Mouse (Mus musculus) heart, adult 2 months (tissue): ENCODE data around the gene Slc11a1.
A peak's percentile ranks its signal among the peaks of the same experiment; 100 is the strongest.

Experiments used
- CTCF ChIP-seq: fragments of 200-600 bp; IDR thresholded peaks from 2 replicates; pipeline ENCODE4 v1.8.1; 2022; ENCODE audit warnings: antibody characterized with exemption, mild to moderate bottlenecking, moderate library complexity
- EP300 ChIP-seq: fragments of 200-500 bp; IDR thresholded peaks from 2 replicates; pipeline ENCODE4 v1.6.1; 2011; ENCODE audit warnings: low read depth, low read length, control low read depth; ENCODE audit not compliant: insufficient read depth
- POLR2A ChIP-seq: fragments of 200-500 bp; IDR thresholded peaks from 2 replicates; pipeline ENCODE4 v1.6.1; 2011; ENCODE audit warnings: mild to moderate bottlenecking, low read depth, low read length, control low read depth; ENCODE audit not compliant: insufficient read depth

GRCm38 (mm10) chr1:74332241-74332763 lies 42.7 kb upstream of the Slc11a1 start:
- TF ChIP-seq EP300 (peak; percentile 53; the same call in 1 of the 2 replicates), POLR2A (peak; percentile 66), CTCF (peak; percentile 68)
